17 mouse cellular contexts compared by ENCODE assay signal in genomic region chr13:113606131-113606530, GRCm38 (mm10). TPM values are rescaled to one million over a fixed set of nuclear protein-coding genes. Genes with fewer than 3 reads are reported as not detected.
DNase-seq lines count a peak whose midpoint lies in the region; ATAC-seq and TF ChIP-seq lines count a peak whose summit lies in the region.
"Had no signal": no experiment of that assay in that cellular context is flagged by ENCODE, and none has a peak within 500 bp of the region (broad histone marks: within the 10 kb centered on the region; RNA-seq: fewer than 3 reads in every experiment).

No protein-coding gene starts in this region.

- no peak overlapping the region for H3K27ac ChIP-seq in kidney, embryonic 14.5 days (ENCODE audit: low read depth, low read length)
- H3K27ac ChIP-seq: hindbrain, postnatal 0 days; left cerebral cortex, adult 2 months; limb, embryonic 12.5 days; midbrain, embryonic 10.5 days had no signal

- no peak overlapping the region for H3K9ac ChIP-seq in kidney, embryonic 14.5 days (ENCODE audit: low read depth, low read length)
- H3K9ac ChIP-seq: limb, embryonic 12.5 days had no signal

- no peaks in the 10 kb centered on the region for H3K9me3 ChIP-seq in kidney, embryonic 14.5 days (ENCODE audit: control insufficient read depth, low read length)
- H3K9me3 ChIP-seq in E14TG2a.4 (ENCODE audit: low read length), result peaks cover 19% of the 10 kb centered on the region; the same call in 1 of the 2 replicates
- H3K9me3 ChIP-seq: limb, embryonic 12.5 days had no signal

- 91% methylated on average over 14 of the region's 14 CpGs for WGBS in kidney, embryonic 14.5 days

- intact Hi-C loops in gastrocnemius, postnatal 14 days (cut with DNase I; ENCODE audit: low total_unique reads), result no loop called here

- TF ChIP-seq CTCF in E14TG2a.4 (conservative IDR thresholded peaks at IDR 0.05; ENCODE audit: low read length), result no peak

- no peak overlapping the region for H3K4me3 ChIP-seq in kidney, embryonic 14.5 days (ENCODE audit: low read length)
- peak overlapping the region; percentile 75 for H3K4me3 ChIP-seq in E14TG2a.4 (replicated peaks; ENCODE audit: low read length)
- H3K4me3 ChIP-seq: left cerebral cortex, adult 2 months; limb, embryonic 12.5 days; midbrain, embryonic 10.5 days had no signal

- H3K36me3 ChIP-seq in kidney, embryonic 14.5 days (ENCODE audit: control insufficient read depth, insufficient read depth, low read length), result peaks cover 5% of the 10 kb centered on the region; the same call in 1 of the 2 replicates
- H3K36me3 ChIP-seq in E14TG2a.4 (ENCODE audit: insufficient read depth, low read length), result peaks cover 42% of the 10 kb centered on the region

- peak; percentile 33 to 62 for DNase-seq in frontal cortex, postnatal 36 days (ENCODE audit: low spot score in 2 of 2)
- DNase-seq in frontal cortex, postnatal 10 days (ENCODE audit: low spot score in 2 of 2), result no peak
- DNase-seq in kidney, postnatal 4 days, result no peak
- DNase-seq in brain, adult 2 months (ENCODE audit: low read depth, low spot score), result peak; percentile 74
- DNase-seq in gastrocnemius, postnatal 14 days, result no peak
- DNase-seq: adrenal gland, adult 8-10 months; kidney, adult 8-10 months; thymus, postnatal 36 days had no signal

- H3K27me3 ChIP-seq in kidney, embryonic 14.5 days (ENCODE audit: control insufficient read depth, insufficient read depth, low read length), result no peaks in the 10 kb centered on the region
- H3K27me3 ChIP-seq in E14TG2a.4 (ENCODE audit: insufficient read depth, low read length), result no peaks in the 10 kb centered on the region
- H3K27me3 ChIP-seq: limb, embryonic 12.5 days had no signal

- H3K4me2 ChIP-seq in kidney, embryonic 14.5 days (replicated peaks; ENCODE audit: low read depth, low read length), result no peak overlapping the region
- H3K4me2 ChIP-seq: limb, embryonic 12.5 days had no signal

- H3K4me1 ChIP-seq in kidney, embryonic 14.5 days (ENCODE audit: control insufficient read depth, insufficient read depth, low read length), result peaks cover 30% of the 10 kb centered on the region
- peaks cover 99% of the 10 kb centered on the region for H3K4me1 ChIP-seq in E14TG2a.4 (replicated peaks; ENCODE audit: low read depth, low read length)

- peak; percentile 13; the same call in 1 of the 2 replicates for ATAC-seq in kidney, embryonic 14.5 days (ENCODE audit: low FRiP score, low TSS enrichment)
- no peak for ATAC-seq in erythroid progenitor cell, adult 5-6 weeks (replicated peaks; ENCODE audit: low FRiP score, poor library complexity, severe bottlenecking)
- ATAC-seq: forebrain, embryonic 14.5 days; hindbrain, postnatal 0 days had no signal

RNA-seq across cellular contexts. Expression of gene Snx18, which starts 12.2 kb away (rescaled TPM):
- 39.4 and 51.2 TPM in 2 replicates for polyA plus RNA-seq in kidney, embryonic 14.5 days (2014; fragmentation: Nextera tagmentation; extraction: Ambion mirVana)
- 5.8 and 6.3 TPM in 2 replicates for total RNA-seq in erythroid progenitor cell, adult 5-6 weeks (2015; ENCODE audit: low replicate concordance)
- total RNA-seq in erythroid progenitor cell, adult 5-6 weeks (2017; ENCODE audit: low replicate concordance), result 5.7 and 8.2 TPM in 2 replicates
- total RNA-seq in gastrocnemius, postnatal 14 days (2021), result 10 to 100 TPM; 14.1 to 18.5 TPM

RNA-seq across cellular contexts. Expression of gene Hspb3, which starts 57.3 kb away (rescaled TPM):
- not detected in 2 replicates for polyA plus RNA-seq in kidney, embryonic 14.5 days (2014; fragmentation: Nextera tagmentation; extraction: Ambion mirVana)
- total RNA-seq in erythroid progenitor cell, adult 5-6 weeks (2015; ENCODE audit: low replicate concordance), result not detected in 2 replicates
- total RNA-seq in erythroid progenitor cell, adult 5-6 weeks (2017; ENCODE audit: low replicate concordance), result not detected in 2 replicates
- 10 to 100 TPM; 58.1 to 83.0 TPM for total RNA-seq in gastrocnemius, postnatal 14 days (2021)
- total RNA-seq: adrenal gland, adult 8-10 months had no signal
- polyA plus RNA-seq: forebrain, embryonic 14.5 days; midbrain, embryonic 10.5 days; stomach, embryonic 14.5 days had no signal

Comparison
In these comparisons a context has a peak if more than half of its experiments do, and no peak if none do; other contexts are left out.
1. DNase-seq: peak in frontal cortex, postnatal 36 days (2 of 2) and brain, adult 2 months (single experiment); none in frontal cortex, postnatal 10 days (0 of 2), kidney, postnatal 4 days (0 of 2) and gastrocnemius, postnatal 14 days (single experiment).
2. RNA of gene Hspb3, which starts 57.3 kb away (total RNA-seq): 58.1 to 83.0 TPM in gastrocnemius, postnatal 14 days; not detected in erythroid progenitor cell, adult 5-6 weeks; every median in the first group is over 10 times any median in the second.